Mouse (Mus musculus) liver, embryonic 14.5 days (tissue): ENCODE results near the gene Ireb2.
A peak's percentile ranks its signal among the peaks of the same experiment; 100 is the strongest.

ENCODE experiments used
- CTCF ChIP-seq: IDR thresholded peaks from 2 replicates; pipeline ENCODE4 v1.5.1; 2016; ENCODE audit warnings: antibody characterized with exemption, low read depth, control low read depth
- EP300 ChIP-seq: IDR thresholded peaks from 2 replicates; pipeline ENCODE4 v1.6.1; 2016; ENCODE audit warnings: antibody characterized with exemption, low read depth

DNA sequence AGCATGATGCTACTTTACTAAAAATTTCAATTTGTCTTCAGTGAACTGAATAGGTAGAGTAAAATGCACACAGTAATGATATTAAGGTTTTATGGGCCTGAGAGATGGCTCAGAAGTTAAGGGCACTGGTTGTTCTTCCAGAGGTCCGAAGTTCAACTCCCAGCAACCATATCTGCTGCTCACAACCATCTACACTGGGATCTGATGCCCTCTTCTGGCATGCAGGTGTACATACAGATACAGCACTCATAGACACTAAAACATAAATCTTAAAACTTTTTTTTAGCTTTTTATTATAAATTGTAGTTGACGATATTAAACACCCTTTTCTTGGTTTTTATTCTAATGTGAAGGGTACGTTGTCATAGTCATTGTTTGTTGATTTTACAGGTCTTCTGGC is 33.5 kb downstream of the Ireb2 start:
- TF ChIP-seq CTCF: peak; percentile 33; the same call in 1 of the 2 replicates
- TF ChIP-seq EP300: no peak
